Mouse (Mus musculus): ENCODE data around the gene Gm2381.
"Not testable (repeated sequence)": the region's sequence is repeated elsewhere in the genome, so short reads cannot be mapped to it uniquely, and the experiment has no call there.

The Gm2381 gene

GRCm38 (mm10) chr7:42866801-42867458 is at the start of gene Gm2381:
Gene Gm2381 (minus strand): TSS chr7:42867234.
- not testable (repeated sequence) for DNase-seq

- not testable (repeated sequence) for DNase-seq
Observed at GRCm38 (mm10) chr7:42898067-42898466, 31.0 kb upstream of the Gm2381 start.

DNA sequence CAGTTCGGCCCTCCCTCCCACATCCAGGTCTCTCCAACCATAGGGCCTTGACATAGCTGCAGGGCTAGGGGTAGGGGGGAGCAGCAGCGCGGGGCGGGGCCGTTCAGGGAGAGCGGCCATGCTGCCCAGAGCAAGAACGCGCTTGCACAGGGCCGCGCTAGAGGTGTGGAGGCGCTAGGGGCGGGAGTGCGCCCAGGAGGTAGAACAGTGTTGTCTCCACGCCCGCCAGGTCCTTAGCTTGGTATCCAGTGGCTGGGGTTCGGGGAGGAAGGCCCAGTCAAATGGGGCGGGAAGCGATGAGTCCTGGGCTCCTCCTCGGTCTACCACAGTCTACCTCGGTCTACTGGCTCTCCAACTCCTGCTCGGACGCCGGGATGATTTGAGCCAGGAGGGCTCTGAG is 11.1 kb upstream of the Gm2381 start:
- no peak for DNase-seq

DNA sequence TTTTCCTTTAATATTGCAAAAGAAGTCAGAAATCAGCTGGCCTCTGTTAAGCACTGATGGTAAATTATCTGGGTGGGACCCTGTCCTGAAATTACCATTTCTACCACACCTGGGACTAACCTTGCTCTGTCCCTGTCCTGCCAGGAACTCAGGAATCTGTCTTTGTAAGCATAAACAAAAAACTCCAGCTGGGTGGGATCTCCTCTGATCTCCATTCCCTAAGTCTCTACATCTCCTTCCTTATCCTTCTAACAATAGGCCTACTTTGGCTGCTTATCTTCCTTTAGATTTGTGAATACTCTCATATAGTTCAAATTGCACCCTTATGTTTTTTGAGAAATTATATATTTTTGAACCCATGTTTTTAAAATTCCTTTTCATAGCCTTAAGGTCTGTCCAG is 28.7 kb downstream of the Gm2381 start:
- DNase-seq: not testable (repeated sequence)

DNA sequence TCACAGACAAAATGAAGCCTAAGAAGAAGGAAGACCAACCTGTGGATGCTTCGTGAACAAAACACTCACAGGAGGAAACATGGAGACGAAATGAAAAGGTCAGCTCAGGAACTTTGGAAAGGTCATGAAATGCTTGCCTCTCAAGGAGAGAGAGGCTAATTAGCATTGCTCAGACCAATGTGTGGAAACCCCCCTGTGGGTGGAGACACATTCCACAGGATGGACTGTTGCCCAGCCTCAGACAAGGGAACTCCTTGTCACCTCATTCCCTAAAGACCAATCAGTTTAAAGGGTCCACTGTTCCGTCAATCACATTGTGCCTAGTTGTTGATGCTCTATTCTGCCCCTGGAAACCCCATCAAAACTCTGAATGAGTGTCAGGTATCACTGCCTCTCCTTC is 34.8 kb downstream of the Gm2381 start:
- DNase-seq: no peak

DNA sequence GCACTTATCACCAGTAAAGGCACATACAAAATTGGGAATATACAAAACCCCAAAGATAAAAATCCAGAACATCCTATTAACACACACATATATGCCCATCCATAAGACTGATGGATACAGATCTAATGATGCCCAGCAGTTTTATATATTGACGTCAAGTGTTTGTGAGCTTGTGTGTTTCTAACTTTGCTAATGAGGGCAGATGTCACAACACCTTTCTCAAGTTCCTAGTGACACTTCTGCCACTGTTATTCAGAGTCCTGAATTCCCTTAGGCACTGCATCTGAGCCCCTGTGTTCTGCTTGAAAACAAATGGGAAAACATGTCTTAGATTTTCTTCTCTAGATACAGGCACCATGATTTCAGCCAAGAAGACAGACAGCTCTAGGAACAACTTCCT is 73.6 kb downstream of the Gm2381 start, which contains the start of gene Vmn2r62:
Gene Vmn2r62 (minus strand): TSS at position 101 of the 400 bp plus-strand sequence.
- DNase-seq: not testable (repeated sequence)
